ENCODE assay signal across 17 mouse cellular contexts in genomic region chr7:87229502-87229901, GRCm38 (mm10). TPM values are rescaled to one million over a fixed set of nuclear protein-coding genes. Genes with fewer than 3 reads are reported as not detected.
"Had no signal": no experiment of that assay in that cellular context is flagged by ENCODE, and none has a peak within 500 bp of the region (broad histone marks: within the 10 kb centered on the region; RNA-seq: fewer than 3 reads in every experiment).

No protein-coding gene starts in this region.

- H3K4me2 ChIP-seq: neural tube, embryonic 13.5 days; neural tube, embryonic 15.5 days; stomach, embryonic 15.5 days had no signal

- H3K9ac ChIP-seq: neural tube, embryonic 13.5 days; neural tube, embryonic 15.5 days; stomach, embryonic 15.5 days had no signal

- H3K27ac ChIP-seq: neural tube, embryonic 13.5 days; neural tube, embryonic 15.5 days; stomach, embryonic 15.5 days; stomach, postnatal 0 days had no signal

- H3K27me3 ChIP-seq: neural tube, embryonic 13.5 days; neural tube, embryonic 15.5 days; stomach, embryonic 15.5 days had no signal

- H3K4me1 ChIP-seq: neural tube, embryonic 13.5 days; neural tube, embryonic 15.5 days; stomach, embryonic 15.5 days had no signal

- H3K4me3 ChIP-seq: neural tube, embryonic 13.5 days; neural tube, embryonic 15.5 days; stomach, embryonic 15.5 days had no signal

- H3K9me3 ChIP-seq: neural tube, embryonic 13.5 days; neural tube, embryonic 15.5 days; stomach, embryonic 15.5 days had no signal

- H3K36me3 ChIP-seq: neural tube, embryonic 13.5 days; neural tube, embryonic 15.5 days; stomach, embryonic 15.5 days had no signal

- DNase-seq: retina, postnatal 1 day; right cerebral cortex, adult 18-20 months; right cerebral cortex, postnatal 14 days; right cerebral cortex, postnatal 25 days; right cerebral cortex, postnatal 4 days; spleen, adult 18-20 months; thymus, adult 18-20 months; thymus, adult 2 months; thymus, postnatal 14 days; thymus, postnatal 25 days; thymus, postnatal 36 days; thymus, postnatal 4 days had no signal

RNA-seq across cellular contexts. Expression of gene Nox4, which starts 16.4 kb away (rescaled TPM):
- total RNA-seq: neutrophil, adult 5-6 weeks had no signal
